Mouse (Mus musculus) heart, embryonic 16.5 days (tissue): Measurements from ENCODE around the gene Gm11555. TPM values are rescaled to one million over a fixed set of nuclear protein-coding genes. Genes with fewer than 3 reads are reported as not detected.
"Not testable (repeated sequence)": the region's sequence is repeated elsewhere in the genome, so short reads cannot be mapped to it uniquely, and the experiment has no call there.

Experiments
- ATAC-seq: fragments of 200-750 bp; cut with Nextera tagmentation; replicated peaks from 2 replicates; pipeline ENCODE4 v1.8.0; 2017; ENCODE audit warnings: moderate number of reproducible peaks; ENCODE audit not compliant: insufficient read depth, low FRiP score; ENCODE audit errors: extremely low read depth
- H3K27ac ChIP-seq: fragments of 300-500 bp; sonication (generic); 2 replicates; pipeline ENCODE4 v1.5.1; 2014; ENCODE audit warnings: mild to moderate bottlenecking, low read length, control low read depth, moderate library complexity
- H3K27me3 ChIP-seq: fragments of 300-500 bp; sonication (generic); 2 replicates; pipeline ENCODE4 v1.6.1; 2014; ENCODE audit warnings: low read length, mixed read lengths; ENCODE audit not compliant: control insufficient read depth, insufficient read depth
- H3K36me3 ChIP-seq: fragments of 300-500 bp; sonication (generic); 2 replicates; pipeline ENCODE4 v1.6.1; 2014; ENCODE audit not compliant: control insufficient read depth, insufficient read depth
- H3K4me1 ChIP-seq: fragments of 300-500 bp; sonication (generic); 2 replicates; pipeline ENCODE4 v1.6.1; 2014; ENCODE audit warnings: low read length, mixed read lengths; ENCODE audit not compliant: control insufficient read depth, insufficient read depth
- H3K4me2 ChIP-seq: fragments of 300-500 bp; sonication (generic); 2 replicates; pipeline ENCODE4 v1.6.1; 2014; ENCODE audit warnings: low read depth, mild to moderate bottlenecking, control low read depth, low read length
- H3K4me3 ChIP-seq: fragments of 300-500 bp; sonication (generic); 2 replicates; pipeline ENCODE4 v1.5.1; 2014; ENCODE audit warnings: mild to moderate bottlenecking, control low read depth, low read length
- H3K9ac ChIP-seq: fragments of 300-500 bp; sonication (generic); 2 replicates; pipeline ENCODE4 v1.6.1; 2014; ENCODE audit warnings: low read length, control low read depth
- H3K9me3 ChIP-seq: fragments of 300-500 bp; sonication (generic); replicated peaks from 2 replicates; pipeline ENCODE4 v1.6.1; 2016; ENCODE audit warnings: low read length; ENCODE audit not compliant: control insufficient read depth
- WGBS: fragments of 180-500 bp; shearing (Covaris S2); extraction: QIAGEN DNeasy Blood & Tissue Kit; methylation state at CpG from one replicate; pipeline ENCODE4 v1.1.7; 2014; 5-methylcytosine and 5-hydroxymethylcytosine counted together
- polyA plus RNA-seq: library from polyadenylated mRNA; unstranded; fragments of >200 nt; fragmentation: Nextera tagmentation; extraction: Ambion mirVana; gene quantifications from 2 replicates; pipeline ENCODE4 v1.2.1, GENCODE M21; 2015

Gene Gm11555
- polyA plus RNA-seq, result not detected in 2 replicates

DNA sequence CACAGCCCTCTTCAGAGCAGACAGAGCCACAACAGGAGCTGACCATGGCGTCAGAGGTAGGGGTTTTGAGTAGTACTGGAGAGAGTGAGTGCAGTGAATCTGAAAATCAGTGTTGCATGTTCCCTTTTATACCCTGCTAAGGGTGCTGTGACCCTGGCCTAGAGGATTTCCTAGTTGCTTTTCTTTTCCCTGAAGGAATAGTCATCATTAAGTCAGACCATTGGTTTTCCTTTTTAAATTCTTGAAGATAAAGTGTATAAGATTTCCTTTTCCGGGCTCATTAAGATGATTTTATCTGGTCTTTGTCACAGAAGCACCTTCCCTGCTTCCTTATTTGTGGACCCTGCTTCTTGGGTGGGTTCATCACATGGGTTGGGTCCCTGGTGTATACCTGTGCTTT lies at the start of gene Gm11555:
TSS of gene Gm11555 (minus strand) at position 101 of the 400 bp plus-strand sequence.
- H3K4me2 ChIP-seq, result no peak within 1 kb of the TSS

GRCm38 (mm10) chr11:99690463-99690862 lies 40.4 kb upstream of the Gm11555 start, which contains the start of gene Gm14190:
Gene Gm14190, minus strand, starts transcription at chr11:99690740.
- no peak for ATAC-seq
- no peaks in the 10 kb centered on the region for H3K9me3 ChIP-seq
- no peak within 1 kb of the TSS for H3K4me2 ChIP-seq
- no peaks in the 10 kb centered on the region for H3K4me1 ChIP-seq
- WGBS, result 61% methylated on average over 1 of the region's 1 CpGs
- H3K4me3 ChIP-seq, result no peak within 1 kb of the TSS
- no peaks in the 10 kb centered on the region for H3K27me3 ChIP-seq
- no peak within 1 kb of the TSS for H3K9ac ChIP-seq
- no peak within 1 kb of the TSS for H3K27ac ChIP-seq
- no peaks in the 10 kb centered on the region for H3K36me3 ChIP-seq

More for the DNA sequence above, at the start of gene Gm11555:
- ATAC-seq, result no peak
- Histone ChIP-seq H3K27me3 (no peaks in the 10 kb centered on the region), H3K9me3 (no peaks in the 10 kb centered on the region; the same call in 1 of the 2 replicates), H3K9ac (no peak within 1 kb of the TSS), H3K4me1 (no peaks in the 10 kb centered on the region), H3K4me3 (no peak within 1 kb of the TSS), H3K27ac (no peak within 1 kb of the TSS), H3K36me3 (no peaks in the 10 kb centered on the region)
- WGBS, result 60% methylated on average over 2 of the region's 2 CpGs

DNA sequence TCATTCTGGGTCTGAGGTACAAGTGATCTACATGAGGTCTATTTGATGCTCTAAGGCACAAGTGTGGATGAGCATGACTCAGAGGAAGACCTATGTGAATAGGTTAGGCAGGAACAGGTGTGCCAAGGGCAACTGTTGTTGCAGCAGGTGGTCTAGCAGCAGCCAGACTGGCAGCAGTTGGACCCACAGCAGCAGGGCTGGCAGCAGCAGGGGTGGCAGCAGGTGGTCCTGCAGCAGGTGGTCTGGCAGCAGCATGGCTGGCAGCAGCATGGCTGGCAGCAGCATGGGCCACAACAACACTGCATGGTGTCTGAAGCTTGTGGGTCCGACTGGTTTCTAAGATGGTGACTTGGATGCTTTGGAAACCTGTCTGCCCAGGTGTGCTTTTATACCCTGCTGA lies 35.2 kb upstream of the Gm11555 start:
- not testable (repeated sequence) for H3K9ac ChIP-seq, H3K4me1 ChIP-seq, H3K9me3 ChIP-seq, H3K4me3 ChIP-seq, H3K27ac ChIP-seq, H3K27me3 ChIP-seq, H3K4me2 ChIP-seq, H3K36me3 ChIP-seq, ATAC-seq
- 44% methylated on average over 1 of the region's 1 CpGs for WGBS

DNA sequence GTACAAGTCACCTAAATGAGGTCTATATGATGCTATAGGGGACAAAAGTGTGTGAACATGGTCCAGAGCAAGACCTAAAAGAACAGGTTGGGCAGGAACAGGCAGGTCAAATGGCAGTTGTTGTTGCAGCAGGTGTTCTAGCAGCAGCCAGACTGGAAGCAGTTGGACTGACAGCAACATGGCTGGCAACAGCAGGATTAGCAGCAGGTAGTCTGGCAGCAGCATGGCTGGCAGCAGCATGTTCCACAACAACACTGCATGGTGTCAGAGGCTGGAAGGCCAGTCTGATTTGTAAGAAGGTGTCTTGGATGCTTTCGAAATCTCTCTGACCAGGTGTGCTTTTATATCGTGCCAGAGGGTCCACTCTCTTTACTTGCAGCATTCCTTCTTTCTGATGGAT lies 33.4 kb upstream of the Gm11555 start:
- Histone ChIP-seq H3K27ac (no peak overlapping the region), H3K4me2 (no peak overlapping the region), H3K4me1 (no peaks in the 10 kb centered on the region), H3K36me3 (no peaks in the 10 kb centered on the region), H3K4me3 (no peak overlapping the region), H3K9ac (no peak overlapping the region), H3K27me3 (no peaks in the 10 kb centered on the region), H3K9me3 (no peaks in the 10 kb centered on the region)
- no peak for ATAC-seq
- 74% methylated on average over 2 of the region's 2 CpGs for WGBS

- H3K9ac ChIP-seq, result no peak within 1 kb of the TSS
- no peak for ATAC-seq
- H3K4me2 ChIP-seq, result no peak within 1 kb of the TSS
- no peaks in the 10 kb centered on the region; the same call in 1 of the 2 replicates for H3K9me3 ChIP-seq
- H3K27me3 ChIP-seq, result no peaks in the 10 kb centered on the region
- no peak within 1 kb of the TSS for H3K4me3 ChIP-seq
- H3K36me3 ChIP-seq, result no peaks in the 10 kb centered on the region
- H3K27ac ChIP-seq, result no peak within 1 kb of the TSS
- H3K4me1 ChIP-seq, result no peaks in the 10 kb centered on the region
Measured at GRCm38 (mm10) chr11:99665860-99666259, 15.8 kb upstream of the Gm11555 start, which contains the start of gene Krtap4-6. Gene Krtap4-6, minus strand, starts transcription at chr11:99665960.

- no peaks in the 10 kb centered on the region for H3K4me1 ChIP-seq
- no peak overlapping the region for H3K27ac ChIP-seq
- H3K9me3 ChIP-seq, result no peaks in the 10 kb centered on the region; the same call in 1 of the 2 replicates
- H3K4me2 ChIP-seq, result no peak overlapping the region
- no peak for ATAC-seq
- no peaks in the 10 kb centered on the region for H3K36me3 ChIP-seq
- no peak overlapping the region for H3K9ac ChIP-seq
- no peaks in the 10 kb centered on the region for H3K27me3 ChIP-seq
- 78% methylated on average over 10 of the region's 10 CpGs for WGBS
- no peak overlapping the region for H3K4me3 ChIP-seq
Measured at GRCm38 (mm10) chr11:99662802-99663201, 12.8 kb upstream of the Gm11555 start.

DNA sequence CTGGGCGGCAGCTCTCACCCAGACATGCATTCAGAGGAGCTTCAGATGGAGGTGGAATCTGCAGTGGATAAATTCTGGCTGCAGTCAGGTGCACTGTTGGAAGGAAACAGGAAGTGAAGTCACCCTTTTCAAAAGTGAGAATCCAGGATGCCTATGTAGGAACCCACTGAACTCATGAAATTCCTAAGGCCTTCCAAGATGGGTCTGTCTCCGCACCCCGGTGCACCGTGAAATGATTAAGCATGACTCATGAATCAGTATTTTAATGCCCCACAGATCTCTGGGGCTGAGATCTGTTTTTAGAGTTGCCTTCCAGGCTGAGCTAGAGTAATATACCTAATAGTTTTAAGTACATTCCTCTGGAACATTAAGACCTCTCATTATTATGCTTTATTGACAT lies 9.2 kb upstream of the Gm11555 start:
- no peak overlapping the region for H3K9ac ChIP-seq
- H3K27ac ChIP-seq, result no peak overlapping the region
- H3K27me3 ChIP-seq, result no peaks in the 10 kb centered on the region
- H3K36me3 ChIP-seq, result no peaks in the 10 kb centered on the region
- no peak overlapping the region for H3K4me2 ChIP-seq
- 67% methylated on average over 4 of the region's 4 CpGs for WGBS
- no peaks in the 10 kb centered on the region; the same call in 1 of the 2 replicates for H3K9me3 ChIP-seq
- ATAC-seq, result no peak
- H3K4me1 ChIP-seq, result no peaks in the 10 kb centered on the region
- no peak overlapping the region for H3K4me3 ChIP-seq

GRCm38 (mm10) chr11:99658467-99659010 lies 8.5 kb upstream of the Gm11555 start, which contains the start of gene Gm11563:
Gene Gm11563, minus strand, starts transcription at chr11:99658960.
- H3K4me2 ChIP-seq, H3K27ac ChIP-seq, H3K27me3 ChIP-seq, H3K9ac ChIP-seq, H3K9me3 ChIP-seq, ATAC-seq, H3K36me3 ChIP-seq, H3K4me3 ChIP-seq, H3K4me1 ChIP-seq: not testable (repeated sequence)
- WGBS, result 48% methylated on average over 10 of the region's 10 CpGs

GRCm38 (mm10) chr11:99657051-99657450 lies 7.0 kb upstream of the Gm11555 start:
- H3K9me3 ChIP-seq, result no peaks in the 10 kb centered on the region; the same call in 1 of the 2 replicates
- no peaks in the 10 kb centered on the region for H3K27me3 ChIP-seq
- H3K9ac ChIP-seq, result no peak overlapping the region
- no peak for ATAC-seq
- no peak overlapping the region for H3K4me3 ChIP-seq
- WGBS, result 52% methylated on average over 5 of the region's 5 CpGs
- no peak overlapping the region for H3K27ac ChIP-seq
- H3K36me3 ChIP-seq, result no peaks in the 10 kb centered on the region
- H3K4me1 ChIP-seq, result no peaks in the 10 kb centered on the region
- no peak overlapping the region for H3K4me2 ChIP-seq
